10 mouse cellular contexts compared by ENCODE assay signal in the genomic region with DNA sequence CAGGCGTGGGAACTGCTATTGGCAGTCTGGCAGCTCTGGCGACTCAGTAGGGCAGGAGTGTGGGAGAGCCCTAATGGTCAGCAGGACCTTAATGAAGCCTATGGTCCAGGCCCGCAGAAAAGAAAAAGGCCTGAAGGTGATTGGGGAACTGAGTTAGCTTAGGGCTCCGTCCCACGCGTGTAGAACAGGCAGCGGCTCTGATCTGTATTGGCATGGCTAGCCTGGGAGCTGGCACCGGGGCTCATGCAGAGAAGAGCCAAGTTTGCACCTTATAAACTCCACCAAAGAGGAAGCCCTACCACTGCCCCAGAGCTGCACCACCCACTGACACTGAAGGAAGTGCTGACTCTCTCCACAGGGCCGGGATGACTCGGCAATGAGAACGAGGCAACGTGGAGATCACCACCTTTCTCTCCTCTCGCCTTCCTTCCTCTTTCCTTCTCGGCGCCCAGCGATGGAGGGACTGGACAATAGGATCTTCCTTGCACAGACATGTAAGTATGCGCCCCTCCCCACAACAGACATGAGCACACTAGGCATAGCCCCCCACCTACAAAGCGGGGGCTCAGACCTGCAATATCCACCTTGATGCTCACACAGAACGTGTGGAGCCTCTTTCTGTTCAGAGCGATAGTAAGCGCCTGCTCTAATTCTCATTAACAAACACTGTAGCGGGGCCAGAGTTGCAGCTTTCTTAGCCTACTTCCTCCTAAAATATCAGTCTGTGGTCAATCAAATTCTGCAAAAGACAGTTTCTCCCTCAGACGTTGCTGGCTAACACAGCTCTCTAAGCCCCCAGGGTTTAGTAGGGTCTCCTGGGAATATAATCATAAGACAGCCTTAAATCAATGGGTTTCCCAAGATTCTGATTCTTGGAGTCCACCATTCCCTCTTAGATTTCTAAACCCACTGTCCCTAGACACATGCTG.
DNase-seq lines count a peak whose midpoint lies in the region; ATAC-seq and TF ChIP-seq lines count a peak whose summit lies in the region.
"Had no signal": no experiment of that assay in that cellular context is flagged by ENCODE, and none has a peak within 500 bp of the region (broad histone marks: within the 10 kb centered on the region; RNA-seq: fewer than 3 reads in every experiment).

No protein-coding gene starts in this region.

- no peak for DNase-seq in heart, adult 9 months (ENCODE audit: low spot score in 2 of 2)
- DNase-seq in c-Kit-positive CD71-positive TER-119-positive erythroid progenitor cells, embryonic 14.5 days (ENCODE audit: low spot score): peak; percentile 60
- DNase-seq in lung, postnatal 0 days (ENCODE audit: low spot score): peak; percentile 49
- DNase-seq in splenic B cell, adult 2 months (ENCODE audit: low read depth, low spot score): peak; percentile 68
- DNase-seq in right cerebral cortex, adult 18-20 months: no peak
- no peak for DNase-seq in adrenal gland, postnatal 10 days
- DNase-seq in cerebellum, adult 9-11 months: no peak
- DNase-seq: cerebellum, postnatal 25 days had no signal

- no peaks in the 10 kb centered on the region for H3K4me1 ChIP-seq in heart, embryonic 11.5 days (ENCODE audit: control insufficient read depth, insufficient read depth, low read length)
- no peaks in the 10 kb centered on the region for H3K4me1 ChIP-seq in lung, postnatal 0 days (ENCODE audit: insufficient read depth, low read depth, low read length)
- H3K4me1 ChIP-seq: limb, embryonic 12.5 days had no signal

- TF ChIP-seq CTCF in lung, postnatal 0 days (IDR thresholded peaks at IDR 0.05): no peak

- no peak overlapping the region for H3K4me2 ChIP-seq in heart, embryonic 11.5 days
- H3K4me2 ChIP-seq in lung, postnatal 0 days (replicated peaks; ENCODE audit: low read depth, low read length): peak overlapping the region; percentile 14; the same call in 1 of the 2 replicates
- H3K4me2 ChIP-seq: limb, embryonic 12.5 days had no signal

- ATAC-seq in heart, embryonic 11.5 days (replicated peaks; ENCODE audit: insufficient number of reproducible peaks, low FRiP score, low TSS enrichment): peak; percentile 67; the same call in 1 of the 2 replicates
- peak; percentile 53 for ATAC-seq in lung, postnatal 0 days

- H3K9ac ChIP-seq in heart, embryonic 11.5 days (ENCODE audit: low read depth, low read length): no peak overlapping the region
- no peak overlapping the region for H3K9ac ChIP-seq in lung, postnatal 0 days (replicated peaks; ENCODE audit: low read depth)
- H3K9ac ChIP-seq: limb, embryonic 12.5 days had no signal

- no peak overlapping the region for H3K27ac ChIP-seq in heart, embryonic 11.5 days (ENCODE audit: low read depth, low read length)
- no peak overlapping the region for H3K27ac ChIP-seq in lung, postnatal 0 days (ENCODE audit: low read length)
- H3K27ac ChIP-seq: limb, embryonic 12.5 days had no signal

- TF ChIP-seq EP300 in lung, postnatal 0 days (IDR thresholded peaks at IDR 0.05): no peak

- 74% methylated on average over 23 of the region's 23 CpGs for WGBS in heart, embryonic 11.5 days (ENCODE audit: insufficient replicate concordance)
- WGBS in lung, postnatal 0 days: 73% methylated on average over 23 of the region's 23 CpGs

- no peaks in the 10 kb centered on the region for H3K27me3 ChIP-seq in heart, embryonic 11.5 days (ENCODE audit: control insufficient read depth, insufficient read depth, low read length)
- H3K27me3 ChIP-seq in lung, postnatal 0 days (replicated peaks; ENCODE audit: insufficient read depth, low read length): no peaks in the 10 kb centered on the region
- no peaks in the 10 kb centered on the region for H3K27me3 ChIP-seq in splenic B cell, adult 2 months (ENCODE audit: control insufficient read depth, insufficient read depth, low read length, poor library complexity, severe bottlenecking)
- H3K27me3 ChIP-seq: limb, embryonic 12.5 days had no signal

- no peaks in the 10 kb centered on the region for H3K36me3 ChIP-seq in heart, embryonic 11.5 days (ENCODE audit: control insufficient read depth, insufficient read depth, low read length)
- H3K36me3 ChIP-seq in lung, postnatal 0 days (ENCODE audit: insufficient read depth, low read length): no peaks in the 10 kb centered on the region
- peaks cover 3% of the 10 kb centered on the region; the same call in 1 of the 2 replicates for H3K36me3 ChIP-seq in splenic B cell, adult 2 months (ENCODE audit: control insufficient read depth, insufficient read depth, low read length, poor library complexity, severe bottlenecking)
- H3K36me3 ChIP-seq: limb, embryonic 12.5 days had no signal

- H3K4me3 ChIP-seq in heart, embryonic 11.5 days (ENCODE audit: low read depth, low read length): no peak overlapping the region
- no peak overlapping the region for H3K4me3 ChIP-seq in lung, postnatal 0 days (ENCODE audit: low read depth, low read length)
- H3K4me3 ChIP-seq: limb, embryonic 12.5 days had no signal

- H3K9me3 ChIP-seq in heart, embryonic 11.5 days (replicated peaks; ENCODE audit: control insufficient read depth, low read length): no peaks in the 10 kb centered on the region
- no peaks in the 10 kb centered on the region for H3K9me3 ChIP-seq in lung, postnatal 0 days (ENCODE audit: low read length)
- H3K9me3 ChIP-seq: limb, embryonic 12.5 days had no signal

Comparison
In these comparisons a context has a peak if more than half of its experiments do, and no peak if none do; other contexts are left out.
1. DNase-seq: peak in c-Kit-positive CD71-positive TER-119-positive erythroid progenitor cells, embryonic 14.5 days (single experiment), lung, postnatal 0 days (single experiment) and splenic B cell, adult 2 months (single experiment); none in heart, adult 9 months (0 of 2), right cerebral cortex, adult 18-20 months (single experiment), adrenal gland, postnatal 10 days (single experiment) and cerebellum, adult 9-11 months (single experiment).